Mouse (Mus musculus) liver, adult 10 weeks (tissue): ENCODE data around the gene Tex261. TPM values are rescaled to one million over a fixed set of nuclear protein-coding genes. Genes with fewer than 3 reads are reported as not detected.

Experiments
- polyA plus RNA-seq: library from polyadenylated mRNA; stranded (reverse); fragments of 350-450 nt; fragmentation: Illumina TruSeq; extraction: RNeasy Lipid Tissue Mini Kit (QIAGEN cat#74804); gene quantifications from one replicate; pipeline ENCODE4 v1.2.3, GENCODE M21; 2014; ENCODE audit warnings: low read depth, low replicate concordance

Tex261 gene
- 23.1 TPM for polyA plus RNA-seq

GRCm38 (mm10) chr6:83775638-83776293 is at the start of gene Tex261:
TSS of gene Tex261 (minus strand) at chr6:83775813.

GRCm38 (mm10) chr6:83794760-83795296 is 19.2 kb upstream of the Tex261 start, which contains the start of gene Nagk:
TSS of gene Nagk (plus strand) at chr6:83794982.

GRCm38 (mm10) chr6:83762344-83762743 is 13.3 kb downstream of the Tex261 start, which contains the start of gene Ankrd53:
TSS of gene Ankrd53 (plus strand) at chr6:83762644.

GRCm38 (mm10) chr6:83742761-83743160 is 32.9 kb downstream of the Tex261 start, which contains the start of gene Atp6v1b1:
TSS of gene Atp6v1b1 (plus strand) at chr6:83742990.

Other genes with a start within 250 kb of the Tex261 start
- 0.45 TPM for gene Actg2, start 239.5 kb downstream of the Tex261 start, polyA plus RNA-seq
- gene Stambp, start 203.1 kb downstream of the Tex261 start, polyA plus RNA-seq: 25.5 TPM
- 20.3 TPM for gene Clec4f, start 119.6 kb downstream of the Tex261 start, polyA plus RNA-seq
- gene Cd207, start 98.0 kb downstream of the Tex261 start, polyA plus RNA-seq: 1.6 TPM
- gene Vax2, start 64.5 kb downstream of the Tex261 start, polyA plus RNA-seq: not detected
- not detected for gene Atp6v1b1, start 32.8 kb downstream of the Tex261 start, polyA plus RNA-seq
- gene Ankrd53, start 13.2 kb downstream of the Tex261 start, polyA plus RNA-seq: not detected
- gene Nagk, start 19.2 kb upstream of the Tex261 start, polyA plus RNA-seq: 5.1 TPM
- gene Paip2b, start 55.9 kb upstream of the Tex261 start, polyA plus RNA-seq: 23.9 TPM
- gene Zfp638, start 91.3 kb upstream of the Tex261 start, polyA plus RNA-seq: 81.7 TPM
- 1.1 TPM for gene Dysf, start 232.8 kb upstream of the Tex261 start, polyA plus RNA-seq